Mouse (Mus musculus) spleen, postnatal 10 days (tissue): ENCODE data around the gene Cnot11.
"Not testable (repeated sequence)": the region's sequence is repeated elsewhere in the genome, so short reads cannot be mapped to it uniquely, and the experiment has no call there.

ENCODE experiments used
- DNase-seq, 2 experiments: peaks; one replicate each; pipeline ENCODE4 v3.0.0; 2021 to 2022; ENCODE audit warnings: low spot score in 2 of 2

Cnot11 gene

GRCm38 (mm10) chr1:39579139-39579538 lies 44.3 kb downstream of the Cnot11 start:
- DNase-seq: no peak

- no peak for DNase-seq
Measured at GRCm38 (mm10) chr1:39581215-39581614, 46.4 kb downstream of the Cnot11 start.

GRCm38 (mm10) chr1:39583173-39583572 lies 48.4 kb downstream of the Cnot11 start:
- DNase-seq: no peak

DNA sequence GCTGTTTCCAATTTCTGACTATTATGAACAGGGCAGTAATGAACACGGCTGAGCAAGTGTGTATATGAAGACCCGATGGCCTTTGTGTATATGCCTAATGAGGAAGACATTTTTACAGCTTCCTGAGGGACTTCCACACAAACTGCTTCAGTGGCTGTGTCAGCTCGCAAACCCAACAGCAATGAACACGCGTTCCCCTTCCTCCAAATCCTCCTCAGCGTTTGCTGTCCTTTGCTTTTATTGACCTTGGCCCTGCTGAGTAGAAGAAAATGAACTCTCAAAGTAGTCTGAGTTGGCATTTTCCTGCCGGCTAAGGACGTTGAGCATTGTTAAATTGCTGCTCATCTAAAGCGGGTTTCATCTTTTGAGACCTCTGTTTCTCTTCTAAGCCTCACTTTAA lies 50.6 kb downstream of the Cnot11 start:
- no peak for DNase-seq

DNA sequence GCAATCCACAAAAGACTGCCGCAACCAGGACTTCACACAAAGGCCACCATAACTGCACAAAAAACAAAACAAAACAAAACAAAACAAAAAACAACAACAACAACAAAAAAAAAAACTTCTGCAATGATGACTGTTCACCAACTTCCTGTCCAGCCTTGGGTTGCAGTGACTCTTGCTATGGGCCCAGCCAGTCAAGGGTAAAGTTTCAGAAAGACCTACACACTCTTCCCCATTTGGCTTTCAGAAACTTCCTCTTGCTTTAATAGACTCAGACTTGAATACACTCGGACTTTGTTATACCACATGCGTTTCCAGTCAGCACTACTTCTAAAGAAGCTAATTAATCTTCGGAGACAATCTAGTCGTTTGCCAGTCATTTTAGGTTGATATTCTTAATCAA lies 55.4 kb downstream of the Cnot11 start:
- DNase-seq: no peak

GRCm38 (mm10) chr1:39591557-39591956 lies 56.8 kb downstream of the Cnot11 start:
- not testable (repeated sequence) for DNase-seq

- no peak for DNase-seq
Measured at GRCm38 (mm10) chr1:39592090-39592489, 57.3 kb downstream of the Cnot11 start.

DNA sequence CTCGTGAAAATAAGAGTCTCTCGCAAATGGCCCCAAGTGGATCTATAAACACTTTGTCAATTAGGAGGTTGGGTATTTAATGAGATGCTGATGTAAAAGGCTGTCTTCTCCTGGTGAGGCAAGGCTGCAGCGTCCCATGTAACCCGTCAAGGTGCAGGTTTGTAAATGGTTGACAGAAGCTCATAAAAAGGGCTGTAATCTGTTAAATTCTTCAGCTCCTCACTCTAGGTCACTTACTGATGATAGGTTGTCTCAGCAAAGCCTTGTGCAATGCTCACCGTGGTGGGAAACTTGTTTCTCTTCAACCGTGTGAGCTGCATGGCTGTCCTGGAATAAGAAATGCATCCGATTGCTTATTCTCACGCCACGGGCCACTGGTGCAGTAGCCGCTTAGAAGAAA lies 59.0 kb downstream of the Cnot11 start:
- DNase-seq: no peak
